Mouse (Mus musculus): ENCODE measurements around the gene Btnl1. TPM values are rescaled to one million over a fixed set of nuclear protein-coding genes. Genes with fewer than 3 reads are reported as not detected.

The Btnl1 gene
- not detected for total RNA-seq (2021)
- long read RNA-seq, experiment 1 = 0 reads
- long read RNA-seq, experiment 2 = 0 reads

GRCm38 (mm10) chr17:34376847-34377246, at the start of gene Btnl1:
Btnl1 (plus strand) TSS chr17:34377132.
- no peak for DNase-seq

GRCm38 (mm10) chr17:34329807-34330206, 47.1 kb upstream of the Btnl1 start:
- no peak for DNase-seq

- DNase-seq = no peak
These were observed 45.7 kb upstream of the Btnl1 start for GRCm38 (mm10) chr17:34331200-34331599.

GRCm38 (mm10) chr17:34340619-34341402, 36.1 kb upstream of the Btnl1 start:
- no peak for DNase-seq

- DNase-seq = no peak
These were observed 32.0 kb upstream of the Btnl1 start for GRCm38 (mm10) chr17:34344882-34345281.

DNA sequence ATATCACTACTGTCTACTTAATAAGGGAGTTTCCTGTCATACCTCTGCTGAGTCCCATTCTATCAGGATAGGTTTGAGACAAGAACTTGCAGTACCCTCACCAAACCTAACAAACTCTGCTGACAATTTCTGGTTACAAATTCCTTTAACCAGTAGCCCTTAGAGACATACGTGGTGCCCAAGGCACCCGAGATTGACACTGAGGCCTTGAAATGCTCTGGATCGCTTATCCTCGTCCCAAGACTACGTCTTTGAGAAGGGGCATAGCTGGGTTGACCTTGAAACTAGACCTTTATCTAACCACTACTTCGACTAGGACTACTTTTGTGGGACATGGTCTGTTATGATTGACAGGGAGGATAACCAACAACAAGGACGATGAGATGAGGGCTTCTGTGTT, 31.4 kb upstream of the Btnl1 start:
- DNase-seq = no peak

GRCm38 (mm10) chr17:34346041-34346440, 30.9 kb upstream of the Btnl1 start:
- no peak for DNase-seq

GRCm38 (mm10) chr17:34347606-34348308, 29.2 kb upstream of the Btnl1 start:
- DNase-seq = peak; percentile 14 to 25

- DNase-seq = peak; percentile 68 to 72
These were observed 27.5 kb upstream of the Btnl1 start for GRCm38 (mm10) chr17:34349429-34349828.

DNA sequence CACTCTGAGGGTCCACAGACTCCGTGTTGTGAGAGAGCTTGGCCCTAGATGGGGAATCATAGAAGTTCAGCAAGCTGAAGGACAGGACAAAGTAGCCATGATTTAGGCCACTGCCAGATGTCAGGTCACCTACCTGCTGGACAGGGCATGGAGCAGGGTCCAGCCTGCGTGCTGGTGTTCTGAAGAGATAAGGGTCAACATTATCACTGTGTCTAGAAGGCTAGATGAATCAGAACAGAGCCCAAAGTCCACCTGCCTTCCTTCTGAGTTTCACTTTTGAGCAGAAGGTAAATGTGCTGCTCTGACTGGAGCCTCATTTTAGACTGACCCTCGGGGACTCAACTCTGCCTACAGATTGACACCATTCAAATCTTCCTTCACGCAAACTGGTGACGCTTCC, 22.4 kb upstream of the Btnl1 start, which contains the start of gene Btnl2:
Gene Btnl2, plus strand, starts transcription at position 284 of the 400 bp plus-strand sequence.
- DNase-seq = no peak

- DNase-seq = peak in 1 of 2 experiments; percentile 23
These were observed 22.0 kb upstream of the Btnl1 start for GRCm38 (mm10) chr17:34354940-34355339.

GRCm38 (mm10) chr17:34362954-34363546, 13.9 kb upstream of the Btnl1 start:
- no peak for DNase-seq

GRCm38 (mm10) chr17:34363676-34364310, 13.1 kb upstream of the Btnl1 start:
- no peak for DNase-seq

GRCm38 (mm10) chr17:34365031-34365430, 11.9 kb upstream of the Btnl1 start:
- no peak for DNase-seq

- no peak for DNase-seq
These were observed 6.4 kb upstream of the Btnl1 start for GRCm38 (mm10) chr17:34370563-34370962.

- no peak for DNase-seq
These were observed 3.8 kb upstream of the Btnl1 start for GRCm38 (mm10) chr17:34373055-34373709.

- no peak for DNase-seq
These were observed 698 bp downstream of the Btnl1 start for GRCm38 (mm10) chr17:34377450-34378209.

DNA sequence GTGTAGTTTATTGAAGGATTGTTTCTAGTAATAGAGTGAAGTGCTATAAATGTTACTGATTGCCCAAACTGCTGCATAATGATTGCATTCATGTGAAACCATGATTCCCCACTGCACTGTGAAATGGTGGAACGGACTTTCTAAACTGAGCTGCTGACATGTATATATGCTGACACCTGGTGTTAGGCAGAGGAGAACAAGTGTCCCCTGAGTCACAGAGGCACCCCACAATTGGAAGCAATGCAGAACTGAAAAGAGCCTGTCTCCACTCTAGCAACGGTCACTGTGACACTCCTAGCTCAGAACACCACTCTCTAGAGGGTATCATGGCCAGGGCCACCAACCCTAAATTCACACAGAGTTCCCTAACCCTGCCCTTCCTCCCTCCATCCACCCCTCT, 1.8 kb downstream of the Btnl1 start:
- no peak for DNase-seq

DNA sequence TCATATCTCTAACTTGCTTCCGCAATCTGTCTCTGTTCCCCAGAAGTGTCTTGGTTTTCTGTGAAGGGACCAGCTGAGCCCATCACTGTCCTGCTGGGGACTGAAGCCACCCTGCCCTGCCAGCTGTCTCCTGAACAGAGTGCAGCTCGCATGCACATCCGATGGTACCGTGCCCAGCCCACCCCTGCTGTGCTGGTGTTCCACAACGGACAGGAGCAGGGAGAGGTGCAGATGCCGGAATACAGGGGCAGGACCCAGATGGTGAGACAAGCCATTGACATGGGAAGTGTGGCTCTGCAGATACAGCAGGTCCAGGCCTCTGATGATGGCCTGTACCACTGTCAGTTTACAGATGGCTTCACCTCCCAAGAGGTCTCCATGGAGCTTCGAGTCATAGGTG, 2.5 kb downstream of the Btnl1 start:
- DNase-seq = no peak

DNA sequence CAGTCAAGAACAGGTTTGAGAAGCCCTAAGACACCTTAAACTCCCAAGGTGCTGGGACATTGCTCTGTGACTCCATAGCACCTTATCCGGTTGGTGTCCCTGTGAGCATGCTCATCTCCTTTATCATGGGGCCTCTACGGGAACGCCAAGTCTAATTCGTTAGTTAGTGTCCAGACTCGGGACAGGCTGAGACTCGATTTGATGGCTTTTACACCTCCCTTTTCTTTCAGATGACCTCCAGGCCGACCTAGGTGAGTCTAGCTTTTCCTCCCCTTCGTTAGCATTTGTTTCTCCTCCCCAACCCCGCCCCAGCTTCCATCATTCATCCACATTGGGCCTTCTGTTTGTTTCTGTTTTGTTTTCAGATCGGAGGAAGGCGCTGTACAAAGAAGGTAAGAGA, 4.9 kb downstream of the Btnl1 start:
- no peak for DNase-seq

- DNase-seq = no peak
These were observed 6.3 kb downstream of the Btnl1 start for GRCm38 (mm10) chr17:34383212-34383611.

Measured in adrenal gland, postnatal 36 days (tissue).